Mouse (Mus musculus) neural tube, embryonic 13.5 days (tissue): Measurements from ENCODE around the gene Sac3d1. TPM values are rescaled to one million over a fixed set of nuclear protein-coding genes. Genes with fewer than 3 reads are reported as not detected.
A peak's percentile ranks its signal among the peaks of the same experiment; 100 is the strongest.

ENCODE experiments used
- ATAC-seq: fragments of 200-750 bp; cut with Nextera tagmentation; 2 replicates; pipeline ENCODE4 v1.8.0; 2017; ENCODE audit warnings: low read depth, mild to moderate bottlenecking, moderate TSS enrichment, moderate library complexity
- H3K27ac ChIP-seq: fragments of 300-500 bp; sonication (generic); replicated peaks from 2 replicates; pipeline ENCODE4 v1.5.1; 2015; ENCODE audit warnings: moderate library complexity, mild to moderate bottlenecking, inconsistent platforms
- H3K27me3 ChIP-seq: fragments of 300-500 bp; sonication (generic); 2 replicates; pipeline ENCODE4 v1.6.1; 2015; ENCODE audit warnings: mild to moderate bottlenecking, inconsistent platforms
- H3K36me3 ChIP-seq: fragments of 300-500 bp; sonication (generic); 2 replicates; pipeline ENCODE4 v1.6.1; 2015; ENCODE audit warnings: mild to moderate bottlenecking, inconsistent platforms
- H3K4me1 ChIP-seq: fragments of 300-500 bp; sonication (generic); replicated peaks from 2 replicates; pipeline ENCODE4 v1.6.1; 2015; ENCODE audit warnings: inconsistent platforms
- H3K4me2 ChIP-seq: fragments of 300-500 bp; sonication (generic); 2 replicates; pipeline ENCODE4 v1.6.1; 2015; ENCODE audit warnings: inconsistent platforms, mild to moderate bottlenecking, moderate library complexity
- H3K4me3 ChIP-seq: fragments of 300-500 bp; sonication (generic); 2 replicates; pipeline ENCODE4 v1.5.1; 2015; ENCODE audit warnings: mild to moderate bottlenecking, inconsistent platforms
- H3K9ac ChIP-seq: fragments of 300-500 bp; sonication (generic); 2 replicates; pipeline ENCODE4 v1.6.1; 2015; ENCODE audit warnings: moderate library complexity, mild to moderate bottlenecking, inconsistent platforms
- H3K9me3 ChIP-seq: fragments of 300-500 bp; sonication (generic); 2 replicates; pipeline ENCODE4 v1.6.1; 2016; ENCODE audit warnings: inconsistent platforms
- WGBS: fragments of 180-500 bp; shearing (Covaris S2); methylation state at CpG from one replicate; pipeline ENCODE4 v1.1.7; 2015; 5-methylcytosine and 5-hydroxymethylcytosine counted together
- polyA plus RNA-seq: library from polyadenylated mRNA; unstranded; fragments of >200 nt; fragmentation: Nextera tagmentation; extraction: Ambion mirVana; gene quantifications from 2 replicates; pipeline ENCODE4 v1.2.1, GENCODE M21; 2015

The Sac3d1 gene
- polyA plus RNA-seq, 1 experiment from 2014 or later: 46.9 TPM

GRCm38 (mm10) chr19:6082156-6082555, 36.3 kb downstream of the Sac3d1 start, which contains the start of gene Gm28374:
TSS of gene Gm28374 (minus strand) at chr19:6082256.
- H3K9ac ChIP-seq: peak within 1 kb of the TSS; percentile 5; the same call in 1 of the 2 replicates
- H3K36me3 ChIP-seq: peaks cover 36% of the 10 kb centered on the region
- H3K4me3 ChIP-seq: no peak within 1 kb of the TSS
- H3K9me3 ChIP-seq: no peaks in the 10 kb centered on the region
- H3K27ac ChIP-seq: no peak within 1 kb of the TSS
- H3K4me2 ChIP-seq: no peak within 1 kb of the TSS
- no peak for ATAC-seq
- H3K27me3 ChIP-seq: no peaks in the 10 kb centered on the region
- 91% methylated on average over 9 of the region's 9 CpGs for WGBS
- peaks cover 34% of the 10 kb centered on the region for H3K4me1 ChIP-seq

GRCm38 (mm10) chr19:6079983-6080480, 38.4 kb downstream of the Sac3d1 start, which contains the start of gene Tmem262:
TSS of gene Tmem262 (plus strand) at chr19:6080033.
- no peak within 1 kb of the TSS for H3K27ac ChIP-seq
- H3K36me3 ChIP-seq: peaks cover 40% of the 10 kb centered on the region
- H3K4me1 ChIP-seq: peaks cover 36% of the 10 kb centered on the region
- 91% methylated on average over 12 of the region's 12 CpGs for WGBS
- no peak within 1 kb of the TSS for H3K9ac ChIP-seq
- no peaks in the 10 kb centered on the region for H3K27me3 ChIP-seq
- H3K4me3 ChIP-seq: no peak within 1 kb of the TSS
- no peaks in the 10 kb centered on the region for H3K9me3 ChIP-seq
- no peak for ATAC-seq
- no peak within 1 kb of the TSS for H3K4me2 ChIP-seq

GRCm38 (mm10) chr19:6076564-6077393, 41.7 kb downstream of the Sac3d1 start, which contains the start of gene Vps51:
TSS of gene Vps51 (minus strand) at chr19:6077231.
- no peaks in the 10 kb centered on the region for H3K9me3 ChIP-seq
- WGBS: 2% methylated on average over 33 of the region's 33 CpGs
- peak within 1 kb of the TSS; percentile 92 for H3K4me2 ChIP-seq
- H3K36me3 ChIP-seq: peaks cover 50% of the 10 kb centered on the region
- no peaks in the 10 kb centered on the region for H3K27me3 ChIP-seq
- peaks cover 21% of the 10 kb centered on the region for H3K4me1 ChIP-seq
- peak; percentile 90 for ATAC-seq
- peak within 1 kb of the TSS; percentile 87 for H3K27ac ChIP-seq
- peak within 1 kb of the TSS; percentile 71 for H3K4me3 ChIP-seq
- peak within 1 kb of the TSS; percentile 82 for H3K9ac ChIP-seq

GRCm38 (mm10) chr19:6073889-6074288, 44.6 kb downstream of the Sac3d1 start:
- H3K4me2 ChIP-seq: no peak overlapping the region
- H3K9ac ChIP-seq: no peak overlapping the region
- H3K4me3 ChIP-seq: no peak overlapping the region
- no peak for ATAC-seq
- no peaks in the 10 kb centered on the region for H3K27me3 ChIP-seq
- H3K4me1 ChIP-seq: peaks cover 21% of the 10 kb centered on the region
- H3K9me3 ChIP-seq: no peaks in the 10 kb centered on the region
- 91% methylated on average over 5 of the region's 5 CpGs for WGBS
- peaks cover 55% of the 10 kb centered on the region for H3K36me3 ChIP-seq
- no peak overlapping the region for H3K27ac ChIP-seq

GRCm38 (mm10) chr19:6071261-6071660, 47.2 kb downstream of the Sac3d1 start:
- no peak overlapping the region for H3K4me3 ChIP-seq
- H3K9ac ChIP-seq: no peak overlapping the region
- no peak overlapping the region for H3K4me2 ChIP-seq
- no peaks in the 10 kb centered on the region for H3K9me3 ChIP-seq
- H3K4me1 ChIP-seq: peaks cover 29% of the 10 kb centered on the region
- no peak overlapping the region for H3K27ac ChIP-seq
- WGBS: 92% methylated on average over 19 of the region's 19 CpGs
- H3K27me3 ChIP-seq: no peaks in the 10 kb centered on the region
- H3K36me3 ChIP-seq: peaks cover 57% of the 10 kb centered on the region
- no peak for ATAC-seq

- no peak for ATAC-seq
- WGBS: 91% methylated on average over 31 of the region's 31 CpGs
- Histone ChIP-seq H3K4me3 (no peak overlapping the region), H3K9me3 (no peaks in the 10 kb centered on the region), H3K27me3 (no peaks in the 10 kb centered on the region), H3K4me2 (no peak overlapping the region), H3K9ac (no peak overlapping the region), H3K27ac (no peak overlapping the region), H3K4me1 (peaks cover 29% of the 10 kb centered on the region), H3K36me3 (peaks cover 57% of the 10 kb centered on the region)
Measured at GRCm38 (mm10) chr19:6070571-6071250, 47.7 kb downstream of the Sac3d1 start.

GRCm38 (mm10) chr19:6069851-6070250, 48.6 kb downstream of the Sac3d1 start:
- Histone ChIP-seq H3K36me3 (peaks cover 51% of the 10 kb centered on the region), H3K4me2 (no peak overlapping the region)

GRCm38 (mm10) chr19:6068951-6069350, 49.5 kb downstream of the Sac3d1 start:
- no peaks in the 10 kb centered on the region for H3K9me3 ChIP-seq

More at GRCm38 (mm10) chr19:6069851-6070250, 48.6 kb downstream of the Sac3d1 start:
- Histone ChIP-seq H3K4me3 (no peak overlapping the region), H3K4me1 (peaks cover 28% of the 10 kb centered on the region), H3K27me3 (no peaks in the 10 kb centered on the region), H3K9me3 (no peaks in the 10 kb centered on the region), H3K27ac (no peak overlapping the region), H3K9ac (no peak overlapping the region)
- ATAC-seq: no peak
- 94% methylated on average over 10 of the region's 10 CpGs for WGBS

GRCm38 (mm10) chr19:6067724-6068415, 50.6 kb downstream of the Sac3d1 start, which contains the start of gene Tm7sf2:
TSS of gene Tm7sf2 (minus strand) at chr19:6068373.
- 9% methylated on average over 33 of the region's 33 CpGs for WGBS
- peak; percentile 94 for ATAC-seq
- H3K9ac ChIP-seq: peak within 1 kb of the TSS; percentile 86

More at GRCm38 (mm10) chr19:6068951-6069350, 49.5 kb downstream of the Sac3d1 start:
- Histone ChIP-seq H3K4me2 (no peak overlapping the region), H3K27me3 (no peaks in the 10 kb centered on the region), H3K4me1 (peaks cover 28% of the 10 kb centered on the region), H3K4me3 (no peak overlapping the region), H3K36me3 (peaks cover 45% of the 10 kb centered on the region), H3K27ac (no peak overlapping the region), H3K9ac (no peak overlapping the region)
- ATAC-seq: no peak
- 81% methylated on average over 4 of the region's 4 CpGs for WGBS

GRCm38 (mm10) chr19:6067011-6067723, 51.3 kb downstream of the Sac3d1 start:
- peak; percentile 82 for ATAC-seq
- H3K4me1 ChIP-seq: peaks cover 44% of the 10 kb centered on the region
- WGBS: under 1% methylated on average over 30 of the region's 30 CpGs
- no peaks in the 10 kb centered on the region for H3K9me3 ChIP-seq
- peak overlapping the region; percentile 95 for H3K4me2 ChIP-seq
- H3K27me3 ChIP-seq: no peaks in the 10 kb centered on the region
- H3K9ac ChIP-seq: peak overlapping the region; percentile 86
- H3K4me3 ChIP-seq: peak overlapping the region; percentile 59
- H3K27ac ChIP-seq: peak overlapping the region; percentile 95
- peaks cover 35% of the 10 kb centered on the region for H3K36me3 ChIP-seq

More at GRCm38 (mm10) chr19:6067724-6068415, 50.6 kb downstream of the Sac3d1 start, which contains the start of gene Tm7sf2:
- H3K9me3 ChIP-seq: no peaks in the 10 kb centered on the region
- H3K4me2 ChIP-seq: peak within 1 kb of the TSS; percentile 95
- H3K27ac ChIP-seq: peak within 1 kb of the TSS; percentile 95
- peaks cover 37% of the 10 kb centered on the region for H3K4me1 ChIP-seq
- peak within 1 kb of the TSS; percentile 59 for H3K4me3 ChIP-seq
- peaks cover 40% of the 10 kb centered on the region for H3K36me3 ChIP-seq
- no peaks in the 10 kb centered on the region for H3K27me3 ChIP-seq

- Histone ChIP-seq H3K27me3 (no peaks in the 10 kb centered on the region), H3K9me3 (no peaks in the 10 kb centered on the region), H3K4me2 (peak overlapping the region; percentile 95), H3K4me3 (peak overlapping the region; percentile 59), H3K4me1 (peaks cover 50% of the 10 kb centered on the region), H3K36me3 (peaks cover 34% of the 10 kb centered on the region), H3K27ac (peak overlapping the region; percentile 95), H3K9ac (peak overlapping the region; percentile 86)
- WGBS: 26% methylated on average over 5 of the region's 5 CpGs
- ATAC-seq: peak; percentile 8; the same call in 1 of the 2 replicates
Measured at GRCm38 (mm10) chr19:6066571-6066970, 51.9 kb downstream of the Sac3d1 start.
